Comparison of ENCODE assay signal across 8 mouse cellular contexts in genomic region chr19:24007638-24008360, GRCm38 (mm10). TPM values are rescaled to one million over a fixed set of nuclear protein-coding genes. Genes with fewer than 3 reads are reported as not detected.
DNase-seq lines count a peak whose midpoint lies in the region; ATAC-seq and TF ChIP-seq lines count a peak whose summit lies in the region.

No protein-coding gene starts in this region.

- 67% methylated on average over 4 of the region's 4 CpGs for WGBS in kidney, embryonic 15.5 days
- WGBS in heart, adult 2 months, result 25% methylated on average over 4 of the region's 4 CpGs
- 44% methylated on average over 4 of the region's 4 CpGs for WGBS in lung, adult 2 months
- 74% methylated on average over 4 of the region's 4 CpGs for WGBS in forebrain, embryonic 13.5 days

- intact Hi-C loops in heart, adult 2 months (cut with DNase I), result no loop called here

- H3K27me3 ChIP-seq in kidney, embryonic 15.5 days, result no peaks in the 10 kb centered on the region
- no peaks in the 10 kb centered on the region for H3K27me3 ChIP-seq in heart, adult 2 months (ENCODE audit: control insufficient read depth, insufficient read depth, low read length)
- no peaks in the 10 kb centered on the region for H3K27me3 ChIP-seq in forebrain, embryonic 13.5 days

- peak; percentile 86 for TF ChIP-seq EP300 in heart, adult 2 months (IDR thresholded peaks at IDR 0.05; ENCODE audit: insufficient read depth, low read depth, low read length)

- no peaks in the 10 kb centered on the region for H3K36me3 ChIP-seq in kidney, embryonic 15.5 days
- H3K36me3 ChIP-seq in heart, adult 2 months (ENCODE audit: control insufficient read depth, insufficient read depth, low read length), result no peaks in the 10 kb centered on the region; the same call in 1 of the 2 replicates
- no peaks in the 10 kb centered on the region for H3K36me3 ChIP-seq in forebrain, embryonic 13.5 days (ENCODE audit: poor library complexity, severe bottlenecking)

- no peak for TF ChIP-seq POLR2A in heart, adult 2 months (IDR thresholded peaks at IDR 0.05; ENCODE audit: insufficient read depth, low read depth, low read length)
- TF ChIP-seq POLR2A in lung, adult 2 months (IDR thresholded peaks at IDR 0.05; ENCODE audit: borderline replicate concordance, extremely low read depth, low read depth, low read length), result no peak

- peak; percentile 53 for DNase-seq in kidney, adult 11 months
- peak; percentile 9 for DNase-seq in adrenal gland, postnatal 25 days
- peak; percentile 51 to 76 for DNase-seq in heart, adult 2 months
- peak; percentile 55 for DNase-seq in lung, adult 2 months
- no peak for DNase-seq in spleen, adult 12 weeks (ENCODE audit: low spot score)
- DNase-seq in retina, postnatal 1 day, result no peak

- TF ChIP-seq CTCF in heart, adult 2 months (IDR thresholded peaks at IDR 0.05), result no peak
- TF ChIP-seq CTCF in lung, adult 2 months (IDR thresholded peaks at IDR 0.05; ENCODE audit: insufficient read depth, low read length), result no peak

- no peak overlapping the region for H3K4me3 ChIP-seq in kidney, embryonic 15.5 days (replicated peaks)
- no peak overlapping the region for H3K4me3 ChIP-seq in heart, adult 2 months
- no peak overlapping the region for H3K4me3 ChIP-seq in lung, adult 2 months (replicated peaks; ENCODE audit: extremely low read depth, low read depth, low read length)
- no peak overlapping the region for H3K4me3 ChIP-seq in forebrain, embryonic 13.5 days

- H3K9me3 ChIP-seq in kidney, embryonic 15.5 days (replicated peaks), result no peaks in the 10 kb centered on the region
- peaks cover 4% of the 10 kb centered on the region; the same call in 1 of the 2 replicates for H3K9me3 ChIP-seq in forebrain, embryonic 13.5 days (replicated peaks)

- no peak overlapping the region for H3K27ac ChIP-seq in kidney, embryonic 15.5 days
- peak overlapping the region; percentile 65 for H3K27ac ChIP-seq in heart, adult 2 months
- no peak overlapping the region for H3K27ac ChIP-seq in forebrain, embryonic 13.5 days

- no peak overlapping the region for H3K9ac ChIP-seq in kidney, embryonic 15.5 days
- no peak overlapping the region for H3K9ac ChIP-seq in heart, adult 2 months (ENCODE audit: low read depth, low read length)
- H3K9ac ChIP-seq in forebrain, embryonic 13.5 days, result no peak overlapping the region

- peaks cover 3% of the 10 kb centered on the region for H3K79me2 ChIP-seq in heart, adult 2 months (replicated peaks; ENCODE audit: control insufficient read depth, insufficient read depth, low read length)

- no peak overlapping the region for H3K4me2 ChIP-seq in kidney, embryonic 15.5 days
- H3K4me2 ChIP-seq in forebrain, embryonic 13.5 days, result no peak overlapping the region

- ATAC-seq in kidney, embryonic 15.5 days (replicated peaks; ENCODE audit: low FRiP score), result no peak
- no peak for ATAC-seq in forebrain, embryonic 13.5 days

- H3K4me1 ChIP-seq in kidney, embryonic 15.5 days, result peaks cover 3% of the 10 kb centered on the region; the same call in 1 of the 2 replicates
- peaks cover 13% of the 10 kb centered on the region for H3K4me1 ChIP-seq in heart, adult 2 months (ENCODE audit: control insufficient read depth, insufficient read depth, low read length)
- H3K4me1 ChIP-seq in lung, adult 2 months (ENCODE audit: control insufficient read depth, insufficient read depth, low read length), result peaks cover 6% of the 10 kb centered on the region; the same call in 1 of the 2 replicates
- no peaks in the 10 kb centered on the region for H3K4me1 ChIP-seq in forebrain, embryonic 13.5 days

RNA-seq across cellular contexts. Expression of gene Fam189a2, which starts 23.0 kb away (rescaled TPM):
- 1.5 and 1.6 TPM in 2 replicates for polyA plus RNA-seq in kidney, embryonic 15.5 days (2015; fragmentation: Nextera tagmentation; extraction: Ambion mirVana)
- total RNA-seq in adrenal gland, postnatal 25 days (2021), result 6.2 and 7.3 TPM in 2 replicates
- total RNA-seq in heart, adult 2 months (2021), result 10 to 100 TPM; 51.2 to 55.1 TPM
- polyA plus RNA-seq in heart, adult 2 months (2012; rRNA removed), result 52.0 and 73.9 TPM in 2 replicates
- 106 and 145 TPM in 2 replicates for polyA plus RNA-seq in lung, adult 2 months (2012; rRNA removed)
- 0.35 and 0.47 TPM in 2 replicates for polyA plus RNA-seq in forebrain, embryonic 13.5 days (2015; fragmentation: Nextera tagmentation; extraction: Ambion mirVana)

Comparison
In these comparisons a context has a peak if more than half of its experiments do, and no peak if none do; other contexts are left out.
1. DNase-seq: peak in kidney, adult 11 months (single experiment), adrenal gland, postnatal 25 days (single experiment), heart, adult 2 months (2 of 2) and lung, adult 2 months (single experiment); none in spleen, adult 12 weeks (single experiment) and retina, postnatal 1 day (single experiment).
2. RNA of gene Fam189a2, which starts 23.0 kb away (polyA plus RNA-seq): 106 to 145 TPM in lung, adult 2 months and 52.0 to 73.9 TPM in heart, adult 2 months; 1.5 to 1.6 TPM in kidney, embryonic 15.5 days and 0.35 to 0.47 TPM in forebrain, embryonic 13.5 days; every median in the first group is over 10 times any median in the second.